Mouse (Mus musculus) stomach, embryonic 15.5 days (tissue): ENCODE measurements at regions not wholly inside any gene's neighbourhood (a gene's known extent, or its start where the extent isn't known, plus 50 kb on each side); places are given as distances from the start of the nearest gene placed in this dataset.
"Not testable (repeated sequence)": the region's sequence is repeated elsewhere in the genome, so short reads cannot be mapped to it uniquely, and the experiment has no call there.

Experiments
- ATAC-seq: fragments of 200-750 bp; cut with Nextera tagmentation; 2 replicates; pipeline ENCODE4 v1.8.0; 2017; ENCODE audit warnings: low read depth, moderate number of reproducible peaks, moderate TSS enrichment; ENCODE audit not compliant: insufficient read depth, low FRiP score
- H3K27ac ChIP-seq: fragments of 300-500 bp; sonication (generic); 2 replicates; pipeline ENCODE4 v1.5.1; 2015; ENCODE audit warnings: mild to moderate bottlenecking, inconsistent platforms
- H3K27me3 ChIP-seq: fragments of 300-500 bp; sonication (generic); replicated peaks from 2 replicates; pipeline ENCODE4 v1.6.1; 2015; ENCODE audit warnings: inconsistent platforms
- H3K36me3 ChIP-seq: fragments of 300-500 bp; sonication (generic); 2 replicates; pipeline ENCODE4 v1.6.1; 2015; ENCODE audit warnings: inconsistent platforms
- H3K4me1 ChIP-seq: fragments of 300-500 bp; sonication (generic); 2 replicates; pipeline ENCODE4 v1.6.1; 2015; ENCODE audit warnings: inconsistent platforms
- H3K4me2 ChIP-seq: fragments of 300-500 bp; sonication (generic); 2 replicates; pipeline ENCODE4 v1.6.1; 2015; ENCODE audit warnings: mild to moderate bottlenecking, inconsistent platforms
- H3K4me3 ChIP-seq: fragments of 300-500 bp; sonication (generic); replicated peaks from 2 replicates; pipeline ENCODE4 v1.5.1; 2015; ENCODE audit warnings: inconsistent platforms
- H3K9ac ChIP-seq: fragments of 300-500 bp; sonication (generic); 2 replicates; pipeline ENCODE4 v1.6.1; 2015; ENCODE audit warnings: inconsistent platforms
- H3K9me3 ChIP-seq: fragments of 300-500 bp; sonication (generic); 2 replicates; pipeline ENCODE4 v1.6.1; 2016; ENCODE audit warnings: inconsistent platforms
- WGBS: fragments of 180-500 bp; shearing (Covaris S2); methylation state at CpG from one replicate; pipeline ENCODE4 v1.1.7; 2015; 5-methylcytosine and 5-hydroxymethylcytosine counted together

DNA sequence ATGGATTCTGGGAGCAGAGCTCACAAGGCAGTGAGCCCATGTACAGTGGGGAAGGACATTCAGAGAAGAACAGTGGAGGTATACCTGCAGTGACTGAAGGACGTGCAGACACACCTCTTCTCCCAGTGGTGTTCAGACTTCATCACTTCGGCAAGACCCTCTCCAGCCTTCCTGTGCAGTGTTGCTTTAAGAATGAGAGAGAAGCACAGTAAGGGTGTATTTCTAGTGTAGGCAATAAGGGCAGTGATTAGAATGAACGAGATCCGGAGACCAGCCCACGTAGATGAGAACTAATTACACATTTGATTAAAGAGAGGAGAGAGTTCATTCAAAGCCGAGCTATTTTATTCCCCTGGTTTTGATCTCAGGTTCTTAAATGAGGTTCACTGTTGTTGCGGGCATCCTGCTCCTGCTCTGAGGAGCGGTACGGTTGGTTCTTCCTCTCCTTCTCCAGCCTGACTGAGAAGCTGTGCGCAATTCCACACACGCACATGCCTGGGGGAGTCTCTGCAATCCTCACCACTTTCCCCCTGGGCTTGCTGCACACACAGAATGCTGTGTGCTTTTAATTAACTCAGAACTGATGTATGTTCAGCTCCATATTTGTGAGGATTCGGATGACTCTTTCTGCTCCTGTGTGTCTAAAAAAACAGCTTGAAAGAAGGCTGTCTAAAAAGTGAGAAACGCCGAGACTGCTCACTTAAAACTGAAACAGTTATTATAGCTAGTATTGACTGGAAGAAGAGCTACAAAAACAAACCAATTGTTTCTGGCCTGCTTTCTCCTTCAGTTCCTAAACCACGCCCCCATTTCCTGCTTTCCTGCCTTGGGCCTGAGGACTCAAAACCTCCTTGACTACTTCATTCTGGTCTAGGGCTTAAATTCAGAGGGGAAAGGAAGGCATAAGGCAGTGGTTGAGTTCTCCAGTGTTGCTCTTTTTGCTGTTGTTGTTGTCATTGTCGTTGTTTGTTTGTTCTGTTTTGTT lies 114.2 kb upstream of the Fhl2 start:
- H3K27ac ChIP-seq, result peak overlapping the region; percentile 23; the same call in 1 of the 2 replicates
- 70% methylated on average over 16 of the region's 16 CpGs for WGBS
- H3K4me2 ChIP-seq, result no peak overlapping the region
- H3K9me3 ChIP-seq, result no peaks in the 10 kb centered on the region
- H3K36me3 ChIP-seq, result no peaks in the 10 kb centered on the region
- ATAC-seq, result no peak
- H3K9ac ChIP-seq, result no peak overlapping the region
- no peaks in the 10 kb centered on the region for H3K4me1 ChIP-seq
- H3K4me3 ChIP-seq, result no peak overlapping the region
- H3K27me3 ChIP-seq, result no peaks in the 10 kb centered on the region

DNA sequence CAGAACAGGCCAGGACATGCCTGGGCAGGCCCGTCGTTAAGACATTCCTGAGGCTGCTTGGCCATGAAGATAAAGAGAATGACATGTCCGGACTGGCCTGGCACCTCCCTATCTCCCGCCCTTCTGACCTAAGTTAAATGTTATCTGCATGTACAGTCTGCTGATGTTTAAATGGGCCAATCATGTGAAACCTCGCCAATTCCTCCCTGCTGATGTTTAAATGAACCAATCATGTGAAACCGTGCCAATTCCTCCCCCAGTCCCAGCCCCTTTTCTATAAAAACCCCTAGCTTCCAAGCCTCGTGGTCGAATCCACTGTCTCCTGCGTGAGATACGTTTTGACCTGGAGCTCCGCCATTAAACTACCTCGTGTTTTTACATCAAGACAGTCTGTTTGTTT lies 119.5 kb upstream of the Fhl2 start:
- H3K27me3 ChIP-seq, H3K4me1 ChIP-seq, H3K4me2 ChIP-seq, H3K4me3 ChIP-seq, H3K9ac ChIP-seq, H3K27ac ChIP-seq, H3K9me3 ChIP-seq, ATAC-seq, H3K36me3 ChIP-seq: not testable (repeated sequence)
- 77% methylated on average over 12 of the region's 12 CpGs for WGBS

- no peak for ATAC-seq
- no peaks in the 10 kb centered on the region for H3K36me3 ChIP-seq
- H3K9me3 ChIP-seq, result no peaks in the 10 kb centered on the region
- H3K4me2 ChIP-seq, result no peak overlapping the region
- no peak overlapping the region for H3K4me3 ChIP-seq
- H3K9ac ChIP-seq, result no peak overlapping the region
- WGBS, result 68% methylated on average over 3 of the region's 3 CpGs
- no peak overlapping the region for H3K27ac ChIP-seq
- no peaks in the 10 kb centered on the region for H3K27me3 ChIP-seq
- no peaks in the 10 kb centered on the region for H3K4me1 ChIP-seq
These were observed 120.5 kb upstream of the Fhl2 start for GRCm38 (mm10) chr1:43317076-43317871.

- not testable (repeated sequence) for H3K27me3 ChIP-seq, H3K4me2 ChIP-seq, H3K9me3 ChIP-seq, H3K9ac ChIP-seq, H3K4me3 ChIP-seq, ATAC-seq, H3K4me1 ChIP-seq, H3K36me3 ChIP-seq, H3K27ac ChIP-seq
- WGBS, result 93% methylated on average over 10 of the region's 10 CpGs
These were observed 110.9 kb upstream of the Nck2 start for GRCm38 (mm10) chr1:43333488-43333887.

DNA sequence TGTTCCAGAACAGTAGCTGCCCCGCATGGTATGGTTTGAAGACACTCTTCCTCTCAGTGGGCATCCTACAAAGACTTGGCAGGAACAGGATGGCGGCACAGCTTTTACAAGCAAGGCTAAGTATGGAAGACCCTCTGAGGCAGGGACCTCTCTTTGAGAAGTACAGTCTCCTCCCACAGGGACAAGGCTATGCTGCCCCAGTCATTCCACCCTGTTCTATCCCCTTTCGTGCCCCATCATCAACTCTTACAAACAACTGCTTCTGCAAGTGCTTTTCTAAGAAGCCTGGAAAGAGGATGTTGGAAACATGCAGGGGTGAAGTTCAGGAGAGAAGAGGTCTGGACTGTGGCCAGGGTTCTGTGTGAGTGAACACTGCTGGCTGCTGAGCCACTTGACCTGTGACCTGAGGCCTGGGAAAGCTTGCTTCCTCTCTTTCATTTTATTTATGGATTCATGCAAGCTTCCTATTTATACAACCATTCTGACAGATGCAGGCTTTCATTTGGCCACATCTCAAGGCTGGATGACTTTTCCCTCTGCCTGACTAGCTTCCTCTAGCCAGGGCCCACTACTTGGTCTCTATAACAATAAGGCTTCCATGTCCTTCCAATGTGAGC lies 107.1 kb upstream of the Nck2 start:
- H3K4me1 ChIP-seq, result 0 out of 2 replicates have a peak, but pooled peaks cover 8% of the 10 kb centered on the region
- ATAC-seq, result peak; percentile 76; the same call in 1 of the 2 replicates
- no peaks in the 10 kb centered on the region for H3K27me3 ChIP-seq
- 0 out of 2 replicates have a peak, but pooled peaks cover 3% of the 10 kb centered on the region for H3K9me3 ChIP-seq
- no peak overlapping the region for H3K9ac ChIP-seq
- 66% methylated on average over 3 of the region's 3 CpGs for WGBS
- no peak overlapping the region for H3K4me2 ChIP-seq
- peak overlapping the region; percentile 75 for H3K27ac ChIP-seq
- H3K36me3 ChIP-seq, result no peaks in the 10 kb centered on the region
- H3K4me3 ChIP-seq, result no peak overlapping the region

DNA sequence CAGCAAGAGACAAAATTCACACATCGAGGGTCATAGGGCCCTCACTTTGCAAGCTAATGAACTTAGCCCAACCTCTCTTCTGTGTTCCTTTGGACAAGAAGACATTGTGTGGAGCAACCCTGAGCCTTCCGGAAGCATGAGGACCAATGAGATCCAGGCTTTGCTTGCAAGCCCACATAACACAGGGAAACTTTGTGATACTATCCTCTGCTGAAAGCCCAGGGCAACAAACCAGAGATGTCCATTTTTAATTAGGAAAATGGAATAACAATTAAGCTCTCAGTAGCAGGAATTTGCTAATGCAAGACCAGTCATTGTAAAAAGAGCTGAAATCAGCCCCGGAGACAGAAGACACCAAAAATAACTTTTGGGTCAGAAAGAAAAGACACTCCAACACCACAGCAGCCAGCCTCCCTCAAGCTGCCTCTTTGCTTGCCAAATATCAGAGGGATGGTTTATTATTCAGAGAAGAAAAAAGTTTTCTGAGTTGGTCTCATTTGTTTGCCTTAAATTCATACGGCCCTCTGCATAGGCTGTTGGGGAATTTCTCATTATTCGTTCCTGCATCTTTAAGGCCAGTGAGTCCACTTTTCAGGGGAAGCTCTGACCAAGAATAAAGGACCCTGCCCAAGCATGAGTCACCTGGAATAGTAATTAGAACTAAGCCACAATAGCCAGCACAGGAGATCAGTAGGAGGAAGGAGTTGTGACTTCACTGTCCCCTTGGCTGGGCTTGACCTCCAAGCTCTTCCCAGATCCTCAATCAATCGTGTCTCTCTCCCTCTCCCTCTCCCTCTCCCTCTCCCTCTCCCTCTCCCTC lies 106.1 kb upstream of the Nck2 start:
- 0 out of 2 replicates have a peak, but pooled peaks cover 3% of the 10 kb centered on the region for H3K9me3 ChIP-seq
- WGBS, result 45% methylated on average over 6 of the region's 6 CpGs
- no peaks in the 10 kb centered on the region for H3K27me3 ChIP-seq
- H3K36me3 ChIP-seq, result no peaks in the 10 kb centered on the region
- ATAC-seq, result no peak
- H3K27ac ChIP-seq, result peak overlapping the region; percentile 75
- 0 out of 2 replicates have a peak, but pooled peaks cover 8% of the 10 kb centered on the region for H3K4me1 ChIP-seq
- no peak overlapping the region for H3K9ac ChIP-seq
- no peak overlapping the region for H3K4me2 ChIP-seq
- no peak overlapping the region for H3K4me3 ChIP-seq

- H3K9ac ChIP-seq, result no peak overlapping the region
- WGBS, result 77% methylated on average over 2 of the region's 2 CpGs
- ATAC-seq, result no peak
These were observed 101.5 kb upstream of the Nck2 start for GRCm38 (mm10) chr1:43342848-43343247.

DNA sequence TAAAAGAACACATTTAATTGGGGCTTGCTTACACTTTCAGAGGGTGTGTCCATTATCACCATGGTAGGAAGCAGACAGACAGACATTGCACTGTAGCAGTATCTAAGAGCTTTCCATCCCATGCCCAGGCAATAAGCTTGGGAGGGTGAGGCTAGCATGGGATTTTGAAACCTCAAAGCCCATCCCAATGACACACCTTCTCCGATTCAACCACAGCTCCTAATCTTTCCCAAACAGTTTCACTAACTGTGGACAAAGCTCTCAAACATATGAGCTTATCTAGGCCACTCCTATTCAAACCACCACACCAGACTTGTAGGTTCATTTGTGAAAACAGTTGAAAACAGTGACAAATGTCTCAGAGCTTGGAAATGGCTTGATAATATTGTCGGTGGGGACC lies 101.0 kb upstream of the Nck2 start:
- Histone ChIP-seq H3K4me2 (no peak overlapping the region), H3K27me3 (no peaks in the 10 kb centered on the region), H3K36me3 (no peaks in the 10 kb centered on the region), H3K4me1 (no peaks in the 10 kb centered on the region), H3K9ac (no peak overlapping the region), H3K4me3 (no peak overlapping the region), H3K9me3 (no peaks in the 10 kb centered on the region), H3K27ac (no peak overlapping the region)
- 54% methylated on average over 2 of the region's 2 CpGs for WGBS
- ATAC-seq, result peak; percentile 66

More at GRCm38 (mm10) chr1:43342848-43343247, 101.5 kb upstream of the Nck2 start:
- H3K27ac ChIP-seq, result no peak overlapping the region
- no peaks in the 10 kb centered on the region for H3K9me3 ChIP-seq
- H3K4me2 ChIP-seq, result no peak overlapping the region
- H3K4me3 ChIP-seq, result no peak overlapping the region
- H3K27me3 ChIP-seq, result no peaks in the 10 kb centered on the region
- H3K4me1 ChIP-seq, result 0 out of 2 replicates have a peak, but pooled peaks cover 4% of the 10 kb centered on the region
- H3K36me3 ChIP-seq, result no peaks in the 10 kb centered on the region

- WGBS, result 87% methylated on average over 5 of the region's 5 CpGs
- Histone ChIP-seq H3K4me2 (no peak overlapping the region), H3K4me3 (no peak overlapping the region), H3K36me3 (no peaks in the 10 kb centered on the region), H3K9ac (no peak overlapping the region), H3K9me3 (no peaks in the 10 kb centered on the region), H3K27me3 (no peaks in the 10 kb centered on the region), H3K4me1 (no peaks in the 10 kb centered on the region), H3K27ac (no peak overlapping the region)
- no peak for ATAC-seq
These were observed 100.4 kb upstream of the Nck2 start for GRCm38 (mm10) chr1:43344001-43344400.

- Histone ChIP-seq H3K27ac (no peak overlapping the region), H3K36me3 (no peaks in the 10 kb centered on the region), H3K9ac (no peak overlapping the region), H3K4me2 (no peak overlapping the region), H3K4me3 (no peak overlapping the region), H3K27me3 (no peaks in the 10 kb centered on the region), H3K4me1 (no peaks in the 10 kb centered on the region), H3K9me3 (no peaks in the 10 kb centered on the region)
- no peak for ATAC-seq
- whole genome bisulfite sequencing, result 81% methylated on average over 4 of the region's 4 CpGs
These were observed 97.2 kb upstream of the Nck2 start for GRCm38 (mm10) chr1:43347152-43347551.

DNA sequence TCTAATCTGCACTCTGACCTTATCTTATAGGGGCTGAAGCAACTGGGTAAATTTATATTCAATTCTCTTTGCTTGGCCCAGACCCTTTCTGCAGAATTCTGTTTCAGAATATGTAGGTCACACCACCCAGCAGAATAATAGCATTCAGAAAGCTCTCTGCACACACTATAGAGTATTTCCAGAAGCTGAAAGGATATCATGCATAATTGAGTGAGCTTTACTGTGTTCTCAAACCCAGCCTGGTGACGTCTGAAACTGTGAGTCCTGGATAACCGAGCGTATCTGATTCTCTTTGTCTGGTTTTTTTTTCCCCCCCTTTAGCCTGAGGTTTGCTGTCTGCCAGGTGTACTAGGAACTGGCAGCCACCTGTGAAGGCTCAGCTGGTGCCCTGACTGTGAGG lies 94.4 kb upstream of the Nck2 start:
- WGBS, result 82% methylated on average over 3 of the region's 3 CpGs
- H3K9ac ChIP-seq, result no peak overlapping the region
- ATAC-seq, result no peak
- no peak overlapping the region for H3K4me2 ChIP-seq
- no peaks in the 10 kb centered on the region for H3K27me3 ChIP-seq
- no peak overlapping the region for H3K4me3 ChIP-seq
- no peaks in the 10 kb centered on the region for H3K4me1 ChIP-seq
- H3K9me3 ChIP-seq, result no peaks in the 10 kb centered on the region
- H3K27ac ChIP-seq, result no peak overlapping the region
- H3K36me3 ChIP-seq, result no peaks in the 10 kb centered on the region
